Mouse (Mus musculus) T-helper 1 cell (primary cell): ENCODE results near the gene Aars.
"Not testable (repeated sequence)": the region's sequence is repeated elsewhere in the genome, so short reads cannot be mapped to it uniquely, and the experiment has no call there.

Experiments used
- in situ Hi-C: fragments of 300-600 bp; cut with MboI, MseI; formaldehyde crosslinking; loops from one replicate; pipeline ENCODE4 v1.15.1; 2025; ENCODE audit warnings: high pct_unique_total_duplicates

Aars gene

GRCm38 (mm10) chr8:111053827-111054518 lies 21.0 kb downstream of the Aars start:
- in situ Hi-C loops = loop anchor here (5.0 kb wide), 2 partner anchors 67 to 212 kb away; no protein-coding TSS in a partner anchor

DNA sequence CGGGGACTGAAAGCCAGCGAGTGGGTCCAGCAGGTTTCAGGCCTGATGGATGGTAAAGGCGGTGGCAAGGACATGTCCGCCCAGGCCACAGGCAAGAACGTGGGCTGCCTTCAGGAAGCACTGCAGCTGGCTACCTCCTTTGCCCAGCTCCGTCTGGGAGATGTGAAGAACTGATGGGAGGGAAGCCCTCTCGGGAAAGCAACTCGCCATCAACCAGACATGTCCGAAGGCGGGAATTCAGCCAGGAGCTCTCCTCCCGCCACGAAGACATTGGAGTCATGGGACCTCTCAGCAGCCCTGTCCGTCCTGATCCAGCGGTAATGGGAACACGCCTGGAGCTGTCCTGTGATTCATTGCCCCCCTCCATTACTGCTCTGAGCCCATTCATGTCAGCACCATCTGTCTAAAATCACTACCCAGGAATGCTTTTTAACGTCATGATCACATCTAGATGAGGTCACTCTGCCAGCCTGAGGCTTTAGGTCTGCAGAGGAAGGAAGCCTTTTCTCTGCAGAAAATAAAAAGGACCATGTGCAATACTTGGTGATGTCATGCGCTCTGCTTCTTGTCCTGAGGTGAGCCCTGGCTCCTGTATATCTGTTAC lies 22.2 kb downstream of the Aars start:
- in situ Hi-C loops = loop anchor here (5.0 kb wide), 2 partner anchors 37 to 232 kb away; partner anchors contain the start of genes Clec18a and Pdpr

DNA sequence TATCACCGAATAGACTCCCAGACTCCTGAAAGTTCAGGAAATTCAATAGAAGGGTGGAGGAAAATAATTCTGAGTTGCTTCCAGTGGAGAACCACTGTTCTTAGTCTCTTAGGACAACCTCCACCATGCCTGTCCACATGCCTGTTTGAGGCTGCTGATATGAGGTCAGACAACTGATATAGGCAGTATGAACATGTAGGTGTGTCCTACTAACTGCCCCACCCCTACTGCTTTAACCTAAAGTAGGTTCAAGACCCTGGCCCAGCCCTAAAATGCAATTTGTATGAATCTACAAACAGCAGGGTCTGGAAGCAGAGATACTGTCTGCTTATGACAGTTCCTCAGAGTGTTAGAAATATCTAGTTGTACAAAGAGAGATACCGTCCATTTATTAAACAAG lies 22.7 kb downstream of the Aars start:
- in situ Hi-C loops = loop anchor here (5.0 kb wide), 2 partner anchors 37 to 232 kb away; partner anchors contain the start of genes Clec18a and Pdpr

- in situ Hi-C loops = loop anchor here (5.0 kb wide), 2 partner anchors 36 to 231 kb away; partner anchors contain the start of genes Clec18a and Pdpr
Observed at GRCm38 (mm10) chr8:111056158-111056663, 23.3 kb downstream of the Aars start, which contains the start of gene Exosc6. TSS of gene Exosc6 (plus strand) at chr8:111056339.

- in situ Hi-C loops = loop anchor here (5.0 kb wide), 2 partner anchors 36 to 231 kb away; partner anchors contain the start of genes Clec18a and Pdpr
Observed at GRCm38 (mm10) chr8:111056691-111057293, 23.8 kb downstream of the Aars start.

DNA sequence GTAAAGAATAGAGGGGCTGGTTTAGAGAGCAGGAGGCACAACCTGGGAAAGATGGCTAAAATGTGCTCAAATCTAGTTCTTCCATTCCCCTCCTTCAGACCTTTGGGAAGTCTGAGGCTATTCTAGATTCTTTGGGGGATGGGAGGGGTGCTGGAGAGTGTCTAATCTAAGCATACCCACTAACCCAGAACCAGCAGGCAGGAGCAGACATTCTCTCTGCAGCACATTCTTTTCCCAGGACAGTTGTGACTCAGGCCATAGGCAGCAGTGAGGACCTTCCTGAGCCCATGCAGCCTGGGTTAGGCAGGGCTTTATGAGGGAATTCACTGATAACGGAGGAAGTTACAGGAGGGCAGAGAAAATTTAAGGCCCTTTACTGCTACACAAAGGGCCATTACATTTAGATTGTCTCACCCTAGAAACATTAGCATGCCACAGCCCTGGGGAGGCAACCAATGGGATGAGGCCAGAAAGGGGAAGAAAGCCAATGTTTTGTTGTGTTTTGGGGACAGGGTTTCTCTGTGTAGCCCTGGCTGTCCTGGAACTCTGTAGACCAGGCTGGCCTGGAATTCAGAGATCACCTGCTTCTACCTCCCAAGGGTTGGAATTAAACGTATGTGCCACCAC lies 26.1 kb downstream of the Aars start:
- in situ Hi-C loops = loop anchor here (5.0 kb wide), 2 partner anchors 33 to 228 kb away; partner anchors contain the start of genes Clec18a and Pdpr

GRCm38 (mm10) chr8:111061688-111062071 lies 28.7 kb downstream of the Aars start:
- in situ Hi-C loops = no loop called here

DNA sequence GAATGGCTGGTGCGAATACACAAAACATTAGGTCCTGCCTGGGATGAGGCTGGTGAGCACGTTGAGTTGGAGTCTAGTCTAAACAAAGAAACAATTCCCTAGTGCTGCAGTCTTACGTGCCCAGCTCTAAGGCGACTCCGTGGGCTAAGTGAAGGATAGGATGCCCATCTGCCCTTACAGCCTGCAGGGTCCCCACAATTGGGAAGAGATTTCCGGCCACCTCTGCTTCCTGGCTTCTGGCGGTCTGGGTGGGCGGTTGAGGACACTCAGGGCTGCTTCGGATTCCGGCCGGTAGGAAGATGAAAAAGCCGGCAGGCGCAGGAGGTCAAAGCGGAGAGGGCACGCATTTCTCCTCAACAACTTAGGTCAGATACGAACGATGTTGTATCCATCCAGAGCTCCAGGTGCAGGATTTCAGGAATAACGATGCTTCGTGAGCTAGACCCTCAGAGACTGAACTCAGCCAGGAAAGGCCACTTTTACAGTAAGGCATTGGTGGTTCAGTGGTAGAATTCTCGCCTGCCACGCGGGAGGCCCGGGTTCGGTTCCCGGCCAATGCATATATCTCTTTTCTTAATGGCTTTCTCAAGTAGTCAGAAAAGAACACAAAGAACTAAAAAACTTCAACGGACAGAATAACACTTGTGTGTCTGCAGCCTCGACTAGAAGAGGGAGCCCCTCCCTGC lies 29.3 kb downstream of the Aars start:
- in situ Hi-C loops = no loop called here

- in situ Hi-C loops = no loop called here
Observed at GRCm38 (mm10) chr8:111062893-111063292, 29.9 kb downstream of the Aars start.

DNA sequence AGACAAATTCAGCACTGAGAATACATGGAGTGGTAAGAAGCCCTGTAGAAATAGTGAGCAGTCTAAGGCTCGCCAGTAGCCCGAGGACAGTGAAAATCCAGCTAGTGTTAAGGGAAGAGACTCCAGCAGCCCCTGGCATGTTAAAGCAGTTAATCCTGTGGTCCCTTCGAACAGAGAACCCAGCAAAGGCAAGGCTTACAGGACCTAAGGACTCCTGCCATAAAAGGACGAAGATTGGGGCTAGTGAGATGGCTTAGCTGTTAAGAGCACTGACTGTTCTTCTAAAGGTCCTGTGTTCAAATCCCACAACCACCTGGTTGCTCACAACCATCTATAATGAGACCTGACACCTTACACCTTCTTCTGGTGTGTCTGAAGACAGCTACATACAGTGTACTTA lies 33.4 kb downstream of the Aars start:
- in situ Hi-C loops = no loop called here

- in situ Hi-C loops = no loop called here
Observed at GRCm38 (mm10) chr8:111067439-111067838, 34.5 kb downstream of the Aars start.

- in situ Hi-C loops = not testable (repeated sequence)
Observed at GRCm38 (mm10) chr8:111068660-111069059, 35.7 kb downstream of the Aars start.

- in situ Hi-C loops = no loop called here
Observed at GRCm38 (mm10) chr8:111075926-111076325, 43.0 kb downstream of the Aars start.

- in situ Hi-C loops = no loop called here
Observed at GRCm38 (mm10) chr8:111079461-111079860, 46.5 kb downstream of the Aars start.

DNA sequence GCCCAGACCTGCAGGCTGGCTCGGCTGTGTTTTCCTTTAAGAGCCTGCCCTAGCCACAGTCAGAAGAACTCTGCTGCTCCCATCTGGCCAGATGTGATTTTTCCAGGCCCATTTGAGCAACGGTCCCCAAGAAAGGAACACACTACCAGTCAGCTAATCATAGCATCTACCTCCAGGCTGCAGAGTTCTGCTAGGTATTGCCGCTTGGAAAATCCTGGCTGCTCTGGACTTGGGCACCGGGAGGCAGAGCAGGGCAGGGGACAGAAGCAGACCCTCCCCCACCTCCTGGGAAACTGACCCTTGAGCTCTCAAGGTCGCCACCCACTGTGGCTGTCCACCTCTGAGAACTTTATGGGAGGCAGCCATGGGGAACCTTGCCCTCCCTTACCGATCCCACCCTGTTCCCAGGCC lies 46.9 kb downstream of the Aars start:
- in situ Hi-C loops = no loop called here

- in situ Hi-C loops = no loop called here
Observed at GRCm38 (mm10) chr8:111081580-111082258, 48.8 kb downstream of the Aars start.

GRCm38 (mm10) chr8:111083936-111084335 lies 51.0 kb downstream of the Aars start:
- in situ Hi-C loops = not testable (repeated sequence)

- in situ Hi-C loops = loop anchor here (5.0 kb wide), 1 partner anchor 33 kb away; the partner anchor contains the start of gene Exosc6
Observed at GRCm38 (mm10) chr8:111090126-111090525, 57.2 kb downstream of the Aars start.

DNA sequence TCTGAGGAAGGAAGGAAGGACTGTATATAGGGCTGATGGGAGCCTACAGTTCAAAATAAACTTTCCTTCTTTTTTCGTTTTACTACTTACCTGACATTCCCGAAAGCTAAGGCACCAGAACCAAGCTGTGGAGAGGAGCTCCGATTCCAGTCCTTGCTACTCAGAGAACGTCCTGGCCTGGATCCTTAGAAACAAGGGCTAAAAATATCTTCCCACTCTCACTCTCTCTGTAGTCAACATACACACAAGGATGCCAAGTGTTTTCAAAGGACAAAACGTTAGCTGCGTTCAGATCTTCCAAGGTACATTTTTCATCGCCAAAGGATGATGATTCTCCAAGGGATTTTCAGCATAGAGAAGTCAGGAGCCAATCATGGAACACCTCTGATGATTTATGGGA lies 58.8 kb downstream of the Aars start:
- in situ Hi-C loops = loop anchor here (5.0 kb wide), 1 partner anchor 34 kb away; the partner anchor contains the start of gene Exosc6

DNA sequence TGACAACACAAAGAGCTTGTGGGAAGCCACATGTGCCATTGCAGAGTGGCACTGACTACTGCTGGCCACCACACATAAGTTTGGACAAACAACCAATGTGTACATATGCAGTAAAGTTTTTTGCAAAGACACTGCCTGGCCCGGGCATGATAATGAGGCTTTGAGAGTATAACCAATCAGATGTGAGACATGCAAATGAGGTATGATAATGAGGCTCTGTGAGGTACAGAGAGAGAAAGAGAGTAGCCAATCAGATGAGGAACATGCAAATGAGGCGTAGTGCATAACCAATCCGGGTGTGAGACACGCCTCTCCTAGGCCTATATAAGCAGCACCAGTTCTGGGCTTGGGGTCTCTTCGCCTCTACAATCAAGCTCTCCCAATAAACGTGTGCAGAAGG lies 59.4 kb downstream of the Aars start, which contains the start of gene Clec18a:
Gene Clec18a, minus strand, starts transcription at position 101 of the 400 bp plus-strand sequence.
- in situ Hi-C loops = loop anchor here (5.0 kb wide), 1 partner anchor 35 kb away; the partner anchor contains the start of gene Exosc6
